Mouse (Mus musculus) erythroblast, embryonic 14.5 days (primary cell): ENCODE results near the gene D6Wsu163e. TPM values are rescaled to one million over a fixed set of nuclear protein-coding genes. Genes with fewer than 3 reads are reported as not detected.
A peak's percentile ranks its signal among the peaks of the same experiment; 100 is the strongest.

Experiments
- H3K27me3 ChIP-seq: 2 replicates; pipeline ENCODE4 v1.6.1; 2012; ENCODE audit warnings: inconsistent platforms; ENCODE audit not compliant: control insufficient read depth
- H3K36me3 ChIP-seq: 2 replicates; pipeline ENCODE4 v1.6.1; 2012; ENCODE audit warnings: mild to moderate bottlenecking, inconsistent platforms; ENCODE audit not compliant: control insufficient read depth
- H3K4me1 ChIP-seq: 2 replicates; pipeline ENCODE4 v1.6.1; 2012; ENCODE audit warnings: inconsistent platforms; ENCODE audit not compliant: control insufficient read depth
- H3K4me3 ChIP-seq: replicated peaks from 2 replicates; pipeline ENCODE3; 2012; ENCODE audit warnings: moderate library complexity, mild to moderate bottlenecking, inconsistent platforms
- H3K9me3 ChIP-seq: 2 replicates; pipeline ENCODE4 v1.6.1; 2012; ENCODE audit warnings: low read length, inconsistent platforms, mixed read lengths; ENCODE audit not compliant: control insufficient read depth
- GATA1 ChIP-seq: IDR thresholded peaks from 2 replicates; pipeline ENCODE4 v1.6.1; 2012; ENCODE audit warnings: low read length, inconsistent platforms, mixed read lengths
- TAL1 ChIP-seq: IDR thresholded peaks from 3 replicates; pipeline ENCODE4 v1.6.1; 2012; ENCODE audit warnings: low read length, inconsistent platforms, mixed read lengths
- polyA plus RNA-seq: library from polyadenylated mRNA; stranded (reverse); fragments of >175 nt; gene quantifications from 2 replicates; pipeline ENCODE4 v1.2.3, GENCODE M21; 2012

Gene D6Wsu163e
- 0.33 and 0.91 TPM in 2 replicates for polyA plus RNA-seq

GRCm38 (mm10) chr6:126939487-126940171 is at the start of gene D6Wsu163e, which contains the start of gene Rad51ap1:
Gene D6Wsu163e (plus strand): TSS chr6:126939962.
Gene Rad51ap1 (minus strand): TSS chr6:126939587.
- Histone ChIP-seq H3K9me3 (no peaks in the 10 kb centered on the region), H3K4me3 (peak within 1 kb of the TSS; percentile 86), H3K36me3 (peaks cover 58% of the 10 kb centered on the region), H3K27me3 (no peaks in the 10 kb centered on the region), H3K4me1 (peaks cover 43% of the 10 kb centered on the region)
- TF ChIP-seq TAL1 (no peak), GATA1 (no peak)

GRCm38 (mm10) chr6:126907378-126907777 is 32.4 kb upstream of the D6Wsu163e start:
- Histone ChIP-seq H3K36me3 (no peaks in the 10 kb centered on the region), H3K9me3 (no peaks in the 10 kb centered on the region), H3K4me3 (no peak overlapping the region), H3K27me3 (no peaks in the 10 kb centered on the region), H3K4me1 (no peaks in the 10 kb centered on the region)
- TF ChIP-seq TAL1 (no peak), GATA1 (no peak)

- Histone ChIP-seq H3K36me3 (no peaks in the 10 kb centered on the region), H3K9me3 (no peaks in the 10 kb centered on the region), H3K4me1 (no peaks in the 10 kb centered on the region), H3K27me3 (no peaks in the 10 kb centered on the region), H3K4me3 (no peak overlapping the region)
- TF ChIP-seq TAL1: no peak
Measured at GRCm38 (mm10) chr6:126907876-126908275, 31.9 kb upstream of the D6Wsu163e start.

- TF ChIP-seq GATA1 (no peak), TAL1 (no peak)
- H3K9me3 ChIP-seq: no peaks in the 10 kb centered on the region
- no peak overlapping the region for H3K4me3 ChIP-seq
- no peaks in the 10 kb centered on the region for H3K4me1 ChIP-seq
- no peaks in the 10 kb centered on the region for H3K36me3 ChIP-seq
- H3K27me3 ChIP-seq: no peaks in the 10 kb centered on the region
Measured at GRCm38 (mm10) chr6:126910727-126911126, 29.0 kb upstream of the D6Wsu163e start.

GRCm38 (mm10) chr6:126914928-126915327 is 24.8 kb upstream of the D6Wsu163e start:
- Histone ChIP-seq H3K4me1 (no peaks in the 10 kb centered on the region), H3K27me3 (no peaks in the 10 kb centered on the region), H3K9me3 (no peaks in the 10 kb centered on the region), H3K4me3 (no peak overlapping the region), H3K36me3 (peaks cover 3% of the 10 kb centered on the region)
- no peak for TF ChIP-seq TAL1

GRCm38 (mm10) chr6:126921111-126921881 is 18.5 kb upstream of the D6Wsu163e start, which contains the start of gene Dyrk4:
Gene Dyrk4 (minus strand): TSS chr6:126921839.
- TF ChIP-seq TAL1 (no peak), GATA1 (no peak)
- Histone ChIP-seq H3K9me3 (no peaks in the 10 kb centered on the region), H3K36me3 (peaks cover 63% of the 10 kb centered on the region), H3K27me3 (no peaks in the 10 kb centered on the region), H3K4me1 (peaks cover 1% of the 10 kb centered on the region), H3K4me3 (no peak within 1 kb of the TSS)

GRCm38 (mm10) chr6:126932896-126933295 is 6.9 kb upstream of the D6Wsu163e start:
- Histone ChIP-seq H3K36me3 (peaks cover 93% of the 10 kb centered on the region), H3K9me3 (no peaks in the 10 kb centered on the region; the same call in 1 of the 2 replicates), H3K4me3 (no peak overlapping the region), H3K27me3 (no peaks in the 10 kb centered on the region), H3K4me1 (peaks cover 17% of the 10 kb centered on the region)
- TF ChIP-seq TAL1 (no peak), GATA1 (no peak)

- no peak for TF ChIP-seq GATA1
- TF ChIP-seq TAL1: no peak
- H3K4me3 ChIP-seq: peak overlapping the region; percentile 86
- peaks cover 59% of the 10 kb centered on the region for H3K36me3 ChIP-seq
- no peaks in the 10 kb centered on the region for H3K27me3 ChIP-seq
- H3K4me1 ChIP-seq: peaks cover 43% of the 10 kb centered on the region
- no peaks in the 10 kb centered on the region; the same call in 1 of the 2 replicates for H3K9me3 ChIP-seq
Measured at GRCm38 (mm10) chr6:126938047-126938446, 1.7 kb upstream of the D6Wsu163e start.

GRCm38 (mm10) chr6:126938853-126939486 is 792 bp upstream of the D6Wsu163e start:
- Histone ChIP-seq H3K36me3 (peaks cover 59% of the 10 kb centered on the region), H3K9me3 (no peaks in the 10 kb centered on the region), H3K4me3 (peak overlapping the region; percentile 86), H3K4me1 (peaks cover 43% of the 10 kb centered on the region), H3K27me3 (no peaks in the 10 kb centered on the region)
- no peak for TF ChIP-seq GATA1
- TF ChIP-seq TAL1: no peak
